Mouse (Mus musculus): ENCODE data around the gene Rassf8. TPM values are rescaled to one million over a fixed set of nuclear protein-coding genes. Genes with fewer than 3 reads are reported as not detected.

Gene Rassf8
- 4.0 and 4.3 TPM in 2 replicates for polyA plus RNA-seq (2014; fragmentation: Nextera tagmentation; extraction: Ambion mirVana)

DNA sequence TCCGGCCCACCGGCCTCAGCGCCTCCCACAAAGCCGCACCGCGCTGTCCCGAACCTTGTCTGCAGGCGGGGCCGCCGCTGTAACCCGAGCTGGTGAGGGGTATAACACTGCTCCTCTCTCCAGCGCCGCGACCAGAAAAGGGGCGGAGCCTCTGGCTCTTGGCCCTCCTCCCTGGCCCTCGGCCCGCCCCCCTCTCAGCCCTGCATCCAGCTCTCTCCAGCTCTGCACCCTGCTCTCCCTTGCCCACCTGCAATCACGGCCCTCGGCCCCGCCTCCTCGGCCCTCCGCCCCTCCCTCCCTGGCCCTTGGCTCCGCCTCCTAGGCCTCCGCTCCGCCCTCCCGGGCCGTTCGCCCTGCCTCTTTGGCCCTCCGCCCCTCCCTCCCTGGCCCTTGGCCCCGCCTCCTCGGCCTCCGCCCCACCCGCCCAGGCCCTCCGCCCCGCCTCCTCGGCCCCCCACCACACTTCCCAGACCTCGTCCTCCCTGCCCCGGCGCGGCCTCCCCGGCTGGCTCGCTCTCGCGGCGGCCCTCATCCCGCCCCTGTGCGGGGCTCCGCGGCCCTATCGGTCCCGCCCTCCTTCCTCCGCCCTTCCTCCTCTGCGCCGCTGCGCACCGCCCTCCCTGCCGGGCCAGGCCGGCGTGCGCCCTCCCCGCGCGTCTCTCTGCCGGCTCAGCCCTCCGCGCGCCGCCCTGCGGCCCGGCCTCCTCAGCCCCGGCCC, at the start of gene Rassf8:
Rassf8 (plus strand) TSS at position 617 of the 718 bp plus-strand sequence.
- ATAC-seq (replicated peaks; ENCODE audit: low FRiP score): peak; percentile 96
- H3K27me3 ChIP-seq (ENCODE audit: control insufficient read depth, insufficient read depth, low read length): no peaks in the 10 kb centered on the region
- H3K36me3 ChIP-seq (ENCODE audit: control insufficient read depth, insufficient read depth, low read length): no peaks in the 10 kb centered on the region
- peak within 1 kb of the TSS; percentile 71 for H3K4me3 ChIP-seq (ENCODE audit: low read depth, low read length)
- peak within 1 kb of the TSS; percentile 53 for H3K27ac ChIP-seq (ENCODE audit: low read depth, low read length)
- DNase-seq (ENCODE audit: low spot score): peak; percentile 96
- 2% methylated on average over 65 of the region's 71 CpGs for WGBS
- peak within 1 kb of the TSS; percentile 68 for H3K4me2 ChIP-seq (ENCODE audit: low read depth, low read length, severe bottlenecking)
- no peaks in the 10 kb centered on the region for H3K9me3 ChIP-seq (ENCODE audit: control insufficient read depth, low read length)
- H3K4me1 ChIP-seq (replicated peaks; ENCODE audit: control insufficient read depth, insufficient read depth, low read length): no peaks in the 10 kb centered on the region; the same call in 1 of the 2 replicates
- H3K9ac ChIP-seq (ENCODE audit: low read length): peak within 1 kb of the TSS; percentile 80

DNA sequence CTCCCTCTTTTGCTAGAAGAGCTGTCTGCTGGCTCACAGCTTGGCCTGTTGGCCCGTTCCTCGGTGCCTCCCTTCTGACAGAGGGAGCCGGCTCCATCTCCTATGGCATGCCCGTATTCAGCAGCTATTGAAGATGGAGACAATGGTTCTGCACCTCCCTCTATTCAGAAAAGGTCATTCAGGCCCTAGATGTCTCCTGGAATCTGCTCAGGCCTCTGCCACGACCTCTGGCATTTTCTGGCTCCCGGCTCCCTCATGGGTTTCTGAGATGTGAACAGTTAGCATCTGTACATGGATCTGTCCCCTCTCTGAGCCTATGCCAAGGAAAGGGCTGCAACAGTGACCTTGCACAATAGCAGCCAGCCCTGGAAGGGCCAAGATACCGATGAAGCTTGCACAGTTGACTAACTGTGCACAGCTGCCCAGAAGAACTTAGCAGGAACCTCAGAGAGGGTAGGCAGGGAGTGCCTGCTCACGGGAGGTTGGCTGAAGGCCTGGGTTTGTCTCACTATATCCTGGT, 45.5 kb upstream of the Rassf8 start:
- Histone ChIP-seq H3K4me1 (replicated peaks; ENCODE audit: control insufficient read depth, insufficient read depth, low read length) (no peaks in the 10 kb centered on the region), H3K4me2 (ENCODE audit: low read depth, low read length, severe bottlenecking) (no peak overlapping the region), H3K27ac (ENCODE audit: low read depth, low read length) (no peak overlapping the region), H3K27me3 (ENCODE audit: control insufficient read depth, insufficient read depth, low read length) (no peaks in the 10 kb centered on the region), H3K4me3 (ENCODE audit: low read depth, low read length) (no peak overlapping the region), H3K9ac (ENCODE audit: low read length) (no peak overlapping the region), H3K9me3 (ENCODE audit: control insufficient read depth, low read length) (no peaks in the 10 kb centered on the region), H3K36me3 (ENCODE audit: control insufficient read depth, insufficient read depth, low read length) (no peaks in the 10 kb centered on the region)
- ATAC-seq (replicated peaks; ENCODE audit: low FRiP score) (no peak), DNase-seq (ENCODE audit: low spot score) (no peak)
- WGBS: 38% methylated on average over 8 of the region's 8 CpGs

DNA sequence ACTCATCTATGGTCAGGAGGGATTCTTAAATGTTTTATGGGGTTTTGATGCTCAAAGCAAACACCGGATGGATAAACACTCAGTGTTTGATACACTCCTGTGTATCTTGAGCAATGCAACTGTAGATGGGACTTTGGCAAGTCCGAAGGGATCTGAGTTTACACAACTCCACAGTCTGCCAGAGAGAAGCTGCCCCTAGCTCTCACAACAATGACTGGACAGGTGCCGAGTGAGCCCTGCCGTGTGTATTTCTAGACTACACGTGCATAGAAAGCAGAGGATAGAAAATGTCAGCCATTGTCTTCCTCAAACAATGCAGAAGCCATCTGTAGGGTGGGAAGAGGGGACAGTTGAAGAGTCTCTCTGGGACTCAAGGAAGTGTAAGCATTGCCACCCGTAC, 42.9 kb upstream of the Rassf8 start:
- WGBS: 85% methylated on average over 6 of the region's 6 CpGs
- Histone ChIP-seq H3K4me3 (ENCODE audit: low read depth, low read length) (no peak overlapping the region), H3K27ac (ENCODE audit: low read depth, low read length) (no peak overlapping the region), H3K36me3 (ENCODE audit: control insufficient read depth, insufficient read depth, low read length) (no peaks in the 10 kb centered on the region), H3K4me2 (ENCODE audit: low read depth, low read length, severe bottlenecking) (no peak overlapping the region), H3K9me3 (ENCODE audit: control insufficient read depth, low read length) (no peaks in the 10 kb centered on the region), H3K27me3 (ENCODE audit: control insufficient read depth, insufficient read depth, low read length) (no peaks in the 10 kb centered on the region), H3K9ac (ENCODE audit: low read length) (no peak overlapping the region), H3K4me1 (replicated peaks; ENCODE audit: control insufficient read depth, insufficient read depth, low read length) (no peaks in the 10 kb centered on the region)
- ATAC-seq (replicated peaks; ENCODE audit: low FRiP score): no peak
- DNase-seq (ENCODE audit: low spot score): no peak

DNA sequence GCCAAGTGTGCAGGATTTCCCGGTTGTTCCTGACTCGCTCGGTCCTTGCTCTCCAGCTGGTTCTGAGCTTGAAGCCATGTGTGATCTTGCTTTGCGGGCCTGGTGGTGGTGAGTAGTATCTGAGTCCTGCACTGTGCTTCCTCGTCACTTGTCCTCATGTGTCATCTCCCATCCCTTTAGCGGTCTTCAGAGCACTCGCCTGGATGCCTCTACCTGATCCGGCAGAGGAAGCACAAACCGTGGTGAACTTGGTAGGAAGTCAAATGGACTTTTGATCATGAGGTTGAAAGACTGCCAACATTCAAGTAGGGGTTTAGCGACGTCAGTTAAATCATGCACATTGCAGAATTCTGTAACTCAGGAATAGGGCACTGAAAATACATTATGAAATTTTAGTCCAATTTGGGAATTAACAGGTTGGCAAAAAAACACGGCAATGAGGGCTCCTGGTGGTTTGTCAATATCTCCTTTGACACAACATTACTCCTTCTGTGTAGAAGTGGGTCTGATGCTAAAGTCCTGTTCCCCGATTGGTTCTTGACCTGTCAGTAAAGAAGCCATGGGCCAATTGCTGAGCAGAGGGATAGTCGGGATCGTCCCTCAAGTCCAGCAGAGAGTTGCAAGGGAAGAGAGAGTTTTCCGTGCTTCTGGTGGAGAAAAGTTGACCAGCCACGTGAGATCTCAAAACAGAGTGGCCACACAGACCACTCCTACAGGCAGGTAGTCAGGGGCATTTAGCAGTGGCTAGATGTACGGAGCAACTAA, 36.4 kb upstream of the Rassf8 start:
- no peak for DNase-seq (ENCODE audit: low spot score)

DNA sequence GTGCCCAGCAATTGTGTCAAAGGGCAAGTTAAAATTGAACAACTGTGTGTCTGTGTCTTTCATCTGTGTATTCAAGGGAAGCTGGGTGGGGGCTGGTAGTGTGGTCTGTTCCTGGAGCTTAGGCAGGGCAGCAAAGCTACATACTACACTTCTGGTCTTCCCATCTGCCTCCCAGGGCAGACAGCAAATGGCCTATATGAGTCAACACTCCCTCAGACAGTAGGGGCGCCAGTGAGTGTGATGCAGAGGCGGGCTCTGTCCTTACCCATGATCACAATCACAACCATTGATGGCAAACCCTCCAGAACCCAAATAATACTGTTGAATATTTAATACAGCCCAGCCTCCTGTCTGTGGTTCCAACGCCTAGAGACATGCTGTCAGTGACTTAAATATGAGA, 35.8 kb upstream of the Rassf8 start:
- H3K27me3 ChIP-seq (ENCODE audit: control insufficient read depth, insufficient read depth, low read length): no peaks in the 10 kb centered on the region
- DNase-seq (ENCODE audit: low spot score) (no peak), ATAC-seq (replicated peaks; ENCODE audit: low FRiP score) (no peak)
- H3K4me1 ChIP-seq (replicated peaks; ENCODE audit: control insufficient read depth, insufficient read depth, low read length): 0 out of 2 replicates have a peak, but pooled peaks cover 3% of the 10 kb centered on the region
- no peaks in the 10 kb centered on the region for H3K9me3 ChIP-seq (ENCODE audit: control insufficient read depth, low read length)
- no peak overlapping the region for H3K27ac ChIP-seq (ENCODE audit: low read depth, low read length)
- H3K36me3 ChIP-seq (ENCODE audit: control insufficient read depth, insufficient read depth, low read length): no peaks in the 10 kb centered on the region
- no peak overlapping the region for H3K4me3 ChIP-seq (ENCODE audit: low read depth, low read length)
- H3K9ac ChIP-seq (ENCODE audit: low read length): no peak overlapping the region
- no peak overlapping the region for H3K4me2 ChIP-seq (ENCODE audit: low read depth, low read length, severe bottlenecking)
- 91% methylated on average over 3 of the region's 3 CpGs for WGBS

More for the DNA sequence above, 36.4 kb upstream of the Rassf8 start:
- 96% methylated on average over 18 of the region's 18 CpGs for WGBS
- H3K27me3 ChIP-seq (ENCODE audit: control insufficient read depth, insufficient read depth, low read length): no peaks in the 10 kb centered on the region
- no peak overlapping the region for H3K27ac ChIP-seq (ENCODE audit: low read depth, low read length)
- no peak for ATAC-seq (replicated peaks; ENCODE audit: low FRiP score)
- no peak overlapping the region for H3K4me2 ChIP-seq (ENCODE audit: low read depth, low read length, severe bottlenecking)
- no peaks in the 10 kb centered on the region for H3K9me3 ChIP-seq (ENCODE audit: control insufficient read depth, low read length)
- H3K36me3 ChIP-seq (ENCODE audit: control insufficient read depth, insufficient read depth, low read length): no peaks in the 10 kb centered on the region
- 0 out of 2 replicates have a peak, but pooled peaks cover 3% of the 10 kb centered on the region for H3K4me1 ChIP-seq (replicated peaks; ENCODE audit: control insufficient read depth, insufficient read depth, low read length)
- H3K9ac ChIP-seq (ENCODE audit: low read length): no peak overlapping the region
- no peak overlapping the region for H3K4me3 ChIP-seq (ENCODE audit: low read depth, low read length)

DNA sequence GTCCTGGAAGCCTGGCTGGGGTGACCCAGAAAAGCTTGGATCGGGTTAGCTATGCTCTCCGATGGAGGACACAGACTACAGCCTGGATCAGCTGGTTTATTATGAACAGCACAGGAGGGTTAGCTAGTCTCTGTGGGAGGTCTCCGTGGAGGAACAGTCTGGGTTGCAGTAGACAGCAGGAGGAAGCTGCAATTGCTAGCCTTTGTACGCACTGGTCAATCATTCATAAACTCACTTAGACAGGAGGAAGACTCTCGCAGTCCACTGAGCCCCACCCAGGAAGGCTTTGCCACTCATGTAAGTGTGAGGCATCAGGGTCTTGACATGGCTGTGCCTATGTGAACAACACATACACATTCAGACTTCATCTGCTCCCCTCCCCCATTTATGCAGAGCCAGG, 35.2 kb upstream of the Rassf8 start:
- Histone ChIP-seq H3K4me1 (replicated peaks; ENCODE audit: control insufficient read depth, insufficient read depth, low read length) (0 out of 2 replicates have a peak, but pooled peaks cover 3% of the 10 kb centered on the region), H3K36me3 (ENCODE audit: control insufficient read depth, insufficient read depth, low read length) (no peaks in the 10 kb centered on the region), H3K27me3 (ENCODE audit: control insufficient read depth, insufficient read depth, low read length) (no peaks in the 10 kb centered on the region), H3K9me3 (ENCODE audit: control insufficient read depth, low read length) (no peaks in the 10 kb centered on the region), H3K27ac (ENCODE audit: low read depth, low read length) (no peak overlapping the region), H3K4me3 (ENCODE audit: low read depth, low read length) (no peak overlapping the region), H3K9ac (ENCODE audit: low read length) (no peak overlapping the region), H3K4me2 (ENCODE audit: low read depth, low read length, severe bottlenecking) (no peak overlapping the region)
- ATAC-seq (replicated peaks; ENCODE audit: low FRiP score) (no peak), DNase-seq (ENCODE audit: low spot score) (no peak)
- WGBS: 92% methylated on average over 5 of the region's 5 CpGs

DNA sequence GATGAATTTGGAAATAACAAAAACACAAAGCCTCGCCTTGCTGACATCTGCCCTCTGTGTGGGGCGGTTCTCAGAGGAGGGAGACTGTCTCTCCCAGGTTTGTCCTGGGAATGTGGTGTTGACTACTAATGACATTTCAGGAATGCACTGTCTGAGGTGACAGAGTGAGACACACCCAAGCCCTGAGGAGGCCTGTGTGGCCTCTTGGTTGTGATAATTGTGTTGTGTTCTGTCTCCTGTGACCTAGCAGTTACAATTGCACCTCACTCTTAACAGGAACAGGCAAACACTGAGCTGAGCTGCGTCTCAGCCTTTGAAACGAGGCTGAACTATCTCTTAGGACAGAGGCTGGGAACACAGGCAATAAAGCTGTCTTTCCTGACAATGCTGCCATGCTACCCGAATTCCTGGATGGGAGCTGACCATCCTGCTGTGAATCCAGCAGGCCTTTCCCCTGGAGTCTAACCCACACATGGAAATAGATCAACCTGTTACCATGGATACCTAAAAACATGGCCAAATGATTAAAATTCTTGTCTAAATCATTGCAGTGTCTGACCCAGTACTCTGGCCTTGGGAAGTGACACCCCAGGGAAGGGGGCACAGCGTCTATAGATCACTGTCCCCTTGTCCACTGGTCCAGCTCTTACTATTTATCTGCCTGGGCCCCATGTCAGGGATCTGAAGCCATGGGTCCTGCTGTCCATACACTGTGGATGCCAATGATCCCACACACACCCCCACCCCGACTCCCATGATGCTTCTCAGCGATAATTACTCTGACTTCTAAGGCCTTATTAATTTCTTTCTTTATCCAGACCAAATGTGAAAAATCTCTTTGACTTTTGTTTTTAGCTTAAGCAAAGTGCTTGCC, 33.1 kb upstream of the Rassf8 start:
- H3K27me3 ChIP-seq (ENCODE audit: control insufficient read depth, insufficient read depth, low read length): no peaks in the 10 kb centered on the region
- ATAC-seq (replicated peaks; ENCODE audit: low FRiP score) (no peak), DNase-seq (ENCODE audit: low spot score) (no peak)
- no peak overlapping the region for H3K9ac ChIP-seq (ENCODE audit: low read length)
- 59% methylated on average over 8 of the region's 8 CpGs for WGBS
- H3K9me3 ChIP-seq (ENCODE audit: control insufficient read depth, low read length): no peaks in the 10 kb centered on the region
- no peaks in the 10 kb centered on the region for H3K36me3 ChIP-seq (ENCODE audit: control insufficient read depth, insufficient read depth, low read length)
- H3K4me3 ChIP-seq (ENCODE audit: low read depth, low read length): no peak overlapping the region
- H3K27ac ChIP-seq (ENCODE audit: low read depth, low read length): no peak overlapping the region
- no peak overlapping the region for H3K4me2 ChIP-seq (ENCODE audit: low read depth, low read length, severe bottlenecking)
- H3K4me1 ChIP-seq (replicated peaks; ENCODE audit: control insufficient read depth, insufficient read depth, low read length): 0 out of 2 replicates have a peak, but pooled peaks cover 3% of the 10 kb centered on the region

DNA sequence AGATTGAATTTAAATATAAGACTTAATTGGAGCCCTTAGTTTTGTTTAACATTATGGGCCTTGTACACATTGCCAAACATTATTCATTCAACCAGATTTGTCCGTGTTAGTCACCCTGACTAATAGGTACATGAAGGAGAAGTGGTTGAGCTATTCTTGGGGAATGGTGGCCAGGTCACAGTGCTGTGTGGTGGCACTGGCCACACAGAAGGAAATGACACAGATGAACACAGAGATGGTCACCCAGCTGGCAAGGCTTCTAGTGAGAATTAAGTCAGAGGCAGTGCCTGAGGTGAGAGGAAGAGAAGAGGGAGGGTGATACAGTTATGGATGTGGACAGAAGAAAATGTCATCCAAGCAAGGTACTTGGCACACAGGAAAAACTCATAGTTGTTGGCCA, 32.4 kb upstream of the Rassf8 start:
- Histone ChIP-seq H3K9me3 (ENCODE audit: control insufficient read depth, low read length) (no peaks in the 10 kb centered on the region), H3K4me3 (ENCODE audit: low read depth, low read length) (no peak overlapping the region), H3K4me1 (replicated peaks; ENCODE audit: control insufficient read depth, insufficient read depth, low read length) (0 out of 2 replicates have a peak, but pooled peaks cover 3% of the 10 kb centered on the region), H3K9ac (ENCODE audit: low read length) (no peak overlapping the region), H3K27ac (ENCODE audit: low read depth, low read length) (no peak overlapping the region), H3K36me3 (ENCODE audit: control insufficient read depth, insufficient read depth, low read length) (no peaks in the 10 kb centered on the region), H3K27me3 (ENCODE audit: control insufficient read depth, insufficient read depth, low read length) (no peaks in the 10 kb centered on the region), H3K4me2 (ENCODE audit: low read depth, low read length, severe bottlenecking) (no peak overlapping the region)
- DNase-seq (ENCODE audit: low spot score) (no peak), ATAC-seq (replicated peaks; ENCODE audit: low FRiP score) (no peak)
- WGBS: 72% methylated on average over 1 of the region's 1 CpGs
